Mouse (Mus musculus) forebrain, embryonic 12.5 days (tissue): ENCODE data around the gene Aspm. TPM values are rescaled to one million over a fixed set of nuclear protein-coding genes. Genes with fewer than 3 reads are reported as not detected.

Source experiments
- polyA plus RNA-seq: library from polyadenylated mRNA; unstranded; fragments of >200 nt; fragmentation: Nextera tagmentation; extraction: Ambion mirVana; gene quantifications from 2 replicates; pipeline ENCODE4 v1.2.1, GENCODE M21; 2016

Gene Aspm
- polyA plus RNA-seq, 1 experiment from 2014 or later: 34.0 TPM

Other genes with a start within 250 kb of the Aspm start
- 2.6 and 3.1 TPM in 2 replicates for gene Crb1, start 77.7 kb upstream of the Aspm start, polyA plus RNA-seq
- gene Zbtb41, start 32.5 kb upstream of the Aspm start, polyA plus RNA-seq: 26.2 TPM in 2 replicates
- gene F13b, start 46.9 kb downstream of the Aspm start, polyA plus RNA-seq: not detected in 2 replicates
- gene Cfhr1, start 105.5 kb downstream of the Aspm start, polyA plus RNA-seq: not detected in 2 replicates